Mouse (Mus musculus) retina, postnatal 1 day (tissue): Measurements from ENCODE around the gene Agbl4.

ENCODE experiments used
- DNase-seq: peaks from one replicate; pipeline ENCODE4 v3.0.0-alpha.2; 2012

Agbl4 gene

GRCm38 (mm10) chr4:110397618-110398045 lies at the start of gene Agbl4:
TSS of gene Agbl4 (plus strand) at chr4:110397661.
- peak; percentile 92 for DNase-seq

GRCm38 (mm10) chr4:110350856-110351177 lies 46.6 kb upstream of the Agbl4 start:
- DNase-seq = no peak

GRCm38 (mm10) chr4:110351178-110352000 lies 46.1 kb upstream of the Agbl4 start, which contains the start of gene Elavl4:
TSS of gene Elavl4 (minus strand) at chr4:110351909.
- DNase-seq = peak; percentile 87

- no peak for DNase-seq
These were observed 45.5 kb upstream of the Agbl4 start for GRCm38 (mm10) chr4:110352001-110352369.

GRCm38 (mm10) chr4:110360568-110360967 lies 36.9 kb upstream of the Agbl4 start:
- DNase-seq = peak; percentile 11

- no peak for DNase-seq
These were observed 1.2 kb upstream of the Agbl4 start for GRCm38 (mm10) chr4:110396221-110396620.

GRCm38 (mm10) chr4:110420306-110420705 lies 22.8 kb downstream of the Agbl4 start:
- no peak for DNase-seq

- DNase-seq = no peak
These were observed 30.2 kb downstream of the Agbl4 start for GRCm38 (mm10) chr4:110427653-110428052.

GRCm38 (mm10) chr4:110494371-110494770 lies 96.9 kb downstream of the Agbl4 start:
- DNase-seq = peak; percentile 5

- no peak for DNase-seq
These were observed 132.3 kb downstream of the Agbl4 start for GRCm38 (mm10) chr4:110529804-110530203.

GRCm38 (mm10) chr4:110549223-110549622 lies 151.8 kb downstream of the Agbl4 start:
- no peak for DNase-seq

GRCm38 (mm10) chr4:110597726-110598283 lies 200.3 kb downstream of the Agbl4 start:
- DNase-seq = no peak

GRCm38 (mm10) chr4:110641417-110641816 lies 244.0 kb downstream of the Agbl4 start:
- no peak for DNase-seq

- no peak for DNase-seq
These were observed 265.5 kb downstream of the Agbl4 start for GRCm38 (mm10) chr4:110662940-110663339.

- DNase-seq = peak; percentile 81
These were observed 276.7 kb downstream of the Agbl4 start for GRCm38 (mm10) chr4:110674121-110674520.

- no peak for DNase-seq
These were observed 337.7 kb downstream of the Agbl4 start for GRCm38 (mm10) chr4:110735141-110735540.

GRCm38 (mm10) chr4:110757941-110758340 lies 360.5 kb downstream of the Agbl4 start:
- no peak for DNase-seq

GRCm38 (mm10) chr4:110788596-110788995 lies 391.1 kb downstream of the Agbl4 start:
- no peak for DNase-seq

GRCm38 (mm10) chr4:110799902-110800301 lies 402.4 kb downstream of the Agbl4 start:
- no peak for DNase-seq

- DNase-seq = no peak
These were observed 413.5 kb downstream of the Agbl4 start for GRCm38 (mm10) chr4:110810947-110811346.

- DNase-seq = no peak
These were observed 435.3 kb downstream of the Agbl4 start for GRCm38 (mm10) chr4:110832776-110833175.

- no peak for DNase-seq
These were observed 482.4 kb downstream of the Agbl4 start for GRCm38 (mm10) chr4:110879719-110880443.

- DNase-seq = no peak
These were observed 518.6 kb downstream of the Agbl4 start for GRCm38 (mm10) chr4:110916061-110916460.

GRCm38 (mm10) chr4:110916565-110916964 lies 519.1 kb downstream of the Agbl4 start:
- DNase-seq = no peak
